Mouse (Mus musculus) frontal cortex, adult (tissue): ENCODE results near the gene Lhpp.

Experiments used
- ATAC-seq: cut with Nextera tagmentation; 2 replicates; pipeline ENCODE4 v1.9.2; 2017; ENCODE audit warnings: mild to moderate bottlenecking, moderate library complexity, mixed read lengths; ENCODE audit not compliant: low TSS enrichment

Lhpp gene

GRCm38 (mm10) chr7:132712044-132712708, 101.7 kb downstream of the Lhpp start:
- ATAC-seq: no peak

GRCm38 (mm10) chr7:132712956-132713355, 102.5 kb downstream of the Lhpp start:
- no peak for ATAC-seq

- ATAC-seq: no peak
Observed at GRCm38 (mm10) chr7:132713483-132714126, 103.2 kb downstream of the Lhpp start.

- peak; percentile 60 for ATAC-seq
Observed at GRCm38 (mm10) chr7:132714236-132714923, 103.9 kb downstream of the Lhpp start.

GRCm38 (mm10) chr7:132715259-132715658, 104.8 kb downstream of the Lhpp start:
- ATAC-seq: no peak

- ATAC-seq: no peak
Observed at GRCm38 (mm10) chr7:132719570-132719969, 109.1 kb downstream of the Lhpp start.

- ATAC-seq: peak; percentile 36
Observed at GRCm38 (mm10) chr7:132720562-132720961, 110.1 kb downstream of the Lhpp start.

- no peak for ATAC-seq
Observed at GRCm38 (mm10) chr7:132722401-132723370, 112.2 kb downstream of the Lhpp start.

GRCm38 (mm10) chr7:132723906-132724305, 113.5 kb downstream of the Lhpp start:
- ATAC-seq: peak; percentile 22

- ATAC-seq: no peak
Observed at GRCm38 (mm10) chr7:132724501-132725062, 114.1 kb downstream of the Lhpp start.

GRCm38 (mm10) chr7:132726106-132726861, 115.8 kb downstream of the Lhpp start:
- ATAC-seq: no peak

GRCm38 (mm10) chr7:132729093-132729831, 118.8 kb downstream of the Lhpp start:
- no peak for ATAC-seq

GRCm38 (mm10) chr7:132730510-132730909, 120.1 kb downstream of the Lhpp start:
- no peak for ATAC-seq

- no peak for ATAC-seq
Observed at GRCm38 (mm10) chr7:132731558-132731957, 121.1 kb downstream of the Lhpp start.

GRCm38 (mm10) chr7:132732136-132732789, 121.8 kb downstream of the Lhpp start:
- no peak for ATAC-seq

- no peak for ATAC-seq
Observed at GRCm38 (mm10) chr7:132733521-132733920, 123.1 kb downstream of the Lhpp start.

GRCm38 (mm10) chr7:132734222-132734621, 123.8 kb downstream of the Lhpp start:
- ATAC-seq: no peak

GRCm38 (mm10) chr7:132735145-132735544, 124.7 kb downstream of the Lhpp start:
- no peak for ATAC-seq

- peak; percentile 48 for ATAC-seq
Observed at GRCm38 (mm10) chr7:132736099-132736862, 125.8 kb downstream of the Lhpp start.
